Mouse (Mus musculus) left cerebral cortex, adult 8-10 months (tissue): ENCODE data around the gene Rhoh. TPM values are rescaled to one million over a fixed set of nuclear protein-coding genes. Genes with fewer than 3 reads are reported as not detected.

ENCODE experiments used
- DNase-seq, 2 experiments: peaks; one replicate each; pipeline ENCODE4 v3.0.0; 2022; ENCODE audit warnings: low spot score in 2 of 2
- total RNA-seq, 4 experiments: library from RNA; stranded (reverse); gene quantifications; 2 replicates each; pipeline ENCODE4 v1.2.4; 2022

Gene Rhoh
- total RNA-seq, 4 experiments from 2014 or later = 0.67 to 2.4 (median 1.6) TPM

DNA sequence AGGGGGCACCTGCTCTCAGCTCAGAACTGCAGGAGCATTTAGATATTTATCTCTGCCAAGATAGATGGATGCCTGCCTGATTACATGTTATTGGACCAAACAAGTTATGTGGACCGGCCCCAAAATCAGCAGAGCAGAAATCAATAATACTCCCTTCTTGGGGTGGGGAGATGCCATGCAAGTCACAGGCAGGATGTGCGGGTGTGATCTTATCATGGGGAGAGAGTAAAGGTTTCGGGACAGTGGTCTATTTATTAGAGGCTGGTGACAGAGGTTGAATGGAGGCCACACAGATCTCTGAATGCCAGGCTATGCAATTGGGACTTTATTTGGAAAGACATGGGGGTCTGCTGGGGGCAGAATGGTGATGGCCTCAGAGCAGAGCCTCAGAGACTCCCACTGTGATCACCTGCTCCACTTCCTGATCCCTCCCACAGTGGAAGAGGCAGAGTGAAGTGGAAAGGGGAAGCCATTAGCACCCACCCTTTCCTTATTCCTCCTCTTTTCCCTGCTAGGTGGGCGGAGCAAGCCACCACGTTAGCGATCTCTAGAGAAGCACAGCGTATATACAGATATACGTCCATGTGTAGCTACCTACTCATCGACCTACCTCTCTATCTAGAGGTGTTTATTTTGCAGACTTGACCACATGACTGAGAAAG, 60.6 kb downstream of the Rhoh start:
- no peak for DNase-seq

DNA sequence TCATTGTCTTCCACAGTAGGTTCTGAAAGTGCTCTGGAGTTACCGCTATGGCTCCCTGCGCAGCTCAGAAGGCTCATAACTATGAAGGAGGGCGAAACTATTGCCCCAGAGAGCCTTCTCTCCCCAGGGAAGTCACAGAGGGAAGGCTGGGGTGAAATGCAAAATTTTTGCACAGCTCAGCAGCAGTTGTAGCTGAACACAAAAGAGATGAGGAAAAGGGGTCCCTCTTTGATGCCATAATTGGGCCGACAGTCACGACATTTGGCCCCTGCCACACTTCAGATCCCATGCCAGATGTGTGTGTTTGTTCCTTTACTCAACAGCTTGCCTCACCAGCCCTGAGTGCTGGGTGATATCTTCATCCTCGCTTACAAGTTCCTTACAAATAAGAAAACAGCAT, 65.7 kb downstream of the Rhoh start:
- no peak for DNase-seq

DNA sequence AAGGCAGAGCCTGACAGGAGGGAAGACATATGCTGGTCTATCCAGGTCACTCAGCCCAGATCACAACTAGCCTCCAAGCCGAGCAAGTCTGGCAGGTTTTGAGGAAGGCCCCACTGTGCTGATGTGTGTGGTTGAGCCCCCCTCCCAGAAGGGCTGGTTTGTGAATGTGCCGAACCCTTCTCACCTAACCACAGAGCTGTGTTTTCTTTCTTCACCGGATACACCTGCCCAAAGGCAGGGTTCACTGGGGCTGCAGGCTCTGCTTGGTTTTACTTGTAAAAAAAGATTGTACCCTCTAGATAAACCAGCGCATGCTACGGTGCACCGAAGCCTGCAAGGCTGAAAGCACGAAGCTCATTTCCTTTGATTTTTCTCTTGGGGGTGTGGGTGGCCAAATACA, 68.1 kb downstream of the Rhoh start:
- no peak for DNase-seq

DNA sequence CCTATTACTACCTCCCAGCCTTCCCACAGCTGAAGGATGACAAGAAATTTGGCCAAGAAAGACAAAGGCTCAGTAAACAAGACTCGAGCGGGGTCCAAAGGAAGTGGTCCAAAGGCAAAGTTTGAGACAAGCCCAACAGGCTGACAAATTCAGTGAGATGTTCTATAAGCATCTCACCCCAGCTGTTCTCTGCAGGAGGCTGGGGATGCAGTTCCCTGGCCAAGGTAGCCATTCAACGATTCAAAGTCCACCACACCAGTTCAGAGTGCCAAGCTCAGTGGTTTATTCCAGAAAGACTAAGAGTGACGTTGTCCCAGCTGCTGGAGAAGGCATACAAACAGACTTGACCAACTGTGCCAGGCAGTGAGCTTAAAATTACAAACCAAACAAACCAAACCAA, 69.2 kb downstream of the Rhoh start:
- DNase-seq = no peak

DNA sequence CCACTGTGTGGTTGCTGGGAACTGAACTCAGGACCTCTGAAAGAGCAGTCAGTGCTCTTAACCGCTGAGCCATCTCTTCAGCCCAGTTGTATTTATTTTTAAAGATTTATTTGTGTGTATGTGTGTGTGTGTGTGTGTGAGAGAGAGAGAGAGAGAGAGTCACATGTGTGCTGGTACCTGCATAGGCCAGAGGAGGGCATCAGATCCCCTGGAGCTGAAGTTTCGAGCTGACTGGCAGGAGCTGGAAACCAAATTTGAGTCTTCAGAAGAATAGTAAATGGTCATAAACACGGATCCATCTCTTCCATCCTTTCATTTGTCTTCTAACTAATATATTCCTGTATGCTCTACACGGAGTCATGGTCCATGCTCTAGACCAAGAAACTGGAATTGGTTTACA, 72.2 kb downstream of the Rhoh start:
- no peak for DNase-seq

DNA sequence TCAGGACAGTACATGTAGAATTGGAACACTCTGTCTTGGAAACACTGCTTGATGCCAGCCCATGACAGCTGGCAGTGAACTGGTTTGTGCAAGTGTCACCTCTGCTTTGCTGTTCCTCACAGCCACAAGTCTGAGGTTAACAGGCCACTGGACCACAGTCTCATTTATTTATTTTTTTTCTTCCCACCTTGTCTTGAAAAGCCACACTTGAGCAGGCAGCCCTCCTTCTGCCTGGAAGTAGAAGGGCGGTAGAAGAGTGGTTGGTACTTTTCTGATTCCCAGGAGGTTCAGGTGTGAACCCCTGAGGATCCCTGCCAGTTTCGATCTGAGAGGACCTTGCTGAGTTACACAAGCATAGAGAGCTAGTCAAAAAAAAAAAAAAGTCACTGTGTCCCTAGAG, 72.8 kb downstream of the Rhoh start:
- no peak for DNase-seq

DNA sequence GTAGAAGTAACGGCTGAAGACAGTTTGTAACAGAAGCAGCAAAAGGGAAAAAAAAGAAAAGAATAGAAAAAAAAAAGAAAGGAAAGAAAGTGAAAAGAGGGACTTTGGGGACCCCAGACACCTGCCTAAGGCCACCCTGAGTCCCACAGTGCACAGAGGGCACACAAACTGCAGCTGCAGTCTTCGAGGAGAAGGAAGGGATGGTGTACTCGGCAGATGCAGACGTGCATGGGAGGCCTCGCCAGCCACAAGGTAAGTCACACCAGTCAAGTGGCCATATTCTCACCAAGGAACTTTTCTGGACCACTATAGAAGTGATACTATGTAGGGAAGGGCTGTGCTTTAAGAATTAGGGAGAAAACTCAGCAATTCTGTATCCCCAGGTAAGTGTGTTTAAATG, 73.8 kb downstream of the Rhoh start, which contains the start of gene Chrna9:
TSS of gene Chrna9 (plus strand) at position 139 of the 400 bp plus-strand sequence.
- DNase-seq = no peak

DNA sequence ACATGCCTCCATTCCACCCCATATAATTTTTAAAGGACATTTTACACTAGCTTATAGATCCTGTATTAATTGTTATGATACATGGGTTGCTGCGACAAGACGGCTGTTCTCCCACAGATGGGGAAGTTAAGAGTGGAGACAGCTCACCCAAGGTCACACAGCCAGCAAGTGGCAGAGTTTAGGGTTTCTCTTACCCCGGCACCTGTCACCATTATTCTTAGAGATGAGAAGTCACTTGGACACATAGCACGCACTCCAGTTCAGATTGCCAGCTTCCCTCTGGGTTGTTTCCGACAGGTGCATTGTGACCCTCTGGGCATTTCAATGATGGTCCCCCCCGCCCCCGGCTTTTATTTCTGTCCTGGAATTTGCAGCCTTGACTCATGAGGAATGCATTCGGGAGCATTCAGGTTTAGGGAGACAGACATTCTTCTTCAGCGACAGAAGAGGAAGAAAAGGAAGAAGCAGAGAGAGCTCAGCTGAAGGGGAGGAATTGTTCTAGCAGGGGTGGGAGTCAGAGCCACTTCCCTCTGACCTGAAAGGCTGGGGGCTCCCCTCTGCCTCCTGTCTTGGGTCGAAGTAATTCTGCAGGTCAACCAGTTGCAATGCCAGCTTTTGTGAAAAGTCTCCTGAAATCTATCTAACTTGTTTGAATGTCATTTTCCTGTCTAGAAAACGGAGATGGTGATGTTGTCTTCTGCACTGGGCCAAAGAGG, 76.2 kb downstream of the Rhoh start:
- DNase-seq = no peak

DNA sequence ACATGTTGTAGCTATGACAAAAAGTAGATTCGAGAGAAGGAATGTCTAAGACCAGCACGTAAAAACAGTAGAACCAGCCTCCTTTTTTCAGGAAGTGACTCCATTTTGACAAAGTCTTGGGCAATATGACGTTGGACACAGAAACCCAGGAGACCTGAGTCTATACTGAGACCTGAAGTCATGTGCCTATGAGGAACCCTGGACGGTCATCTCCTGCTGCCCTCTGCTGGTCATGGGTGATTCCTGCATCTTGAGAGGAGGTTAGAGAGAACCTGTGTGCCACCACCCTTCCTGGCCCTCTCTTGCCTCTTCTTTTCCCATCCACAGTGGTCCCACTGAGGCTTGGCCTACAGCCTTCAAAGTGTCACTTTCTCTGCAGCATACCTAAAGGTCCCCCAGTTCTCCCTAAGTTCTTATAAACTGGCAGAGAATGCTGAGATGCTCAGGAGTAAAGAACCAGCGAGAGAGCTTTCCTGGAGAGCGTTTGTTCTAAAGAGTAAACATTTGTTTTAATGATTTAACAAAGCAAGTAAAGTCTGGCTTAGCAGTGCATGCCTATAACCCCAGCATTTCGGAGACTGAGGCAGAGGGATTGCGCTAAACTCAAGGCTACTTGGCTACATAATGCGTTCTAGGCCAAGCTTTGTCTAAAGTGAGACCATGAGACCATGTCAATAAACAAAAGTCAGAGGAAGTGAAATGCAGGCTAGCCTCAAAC, 77.1 kb downstream of the Rhoh start:
- peak; percentile 42 to 58 for DNase-seq

DNA sequence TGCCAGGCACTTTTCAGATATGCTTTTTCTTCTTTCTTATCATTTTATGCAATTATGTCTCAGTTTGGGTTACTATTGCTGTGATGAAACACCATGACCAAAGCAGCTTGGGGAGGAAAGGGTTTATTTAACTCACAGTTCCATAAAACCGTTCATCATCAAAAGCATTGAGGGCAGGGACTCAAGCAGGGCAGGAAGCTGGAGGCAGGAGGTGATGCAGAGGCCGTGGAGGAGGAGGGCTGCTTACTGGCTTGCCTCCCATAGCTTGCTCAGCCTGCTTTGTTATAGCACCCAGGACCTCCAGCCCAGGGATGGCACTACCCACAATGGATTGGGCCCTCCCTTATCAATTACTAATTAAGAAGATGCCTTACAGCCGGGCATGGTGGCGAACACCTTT, 80.1 kb downstream of the Rhoh start:
- no peak for DNase-seq

Other genes starting within 250 kb of the Rhoh start
- gene Pds5a, start 162.9 kb upstream of the Rhoh start, total RNA-seq = 10 to 100 TPM; 73.0 to 80.2 (median 75.8) TPM
- 1 to 10 TPM; 4.6 to 7.5 (median 7.2) TPM for gene N4bp2, start 97.7 kb upstream of the Rhoh start, total RNA-seq
- gene Chrna9, start 73.7 kb downstream of the Rhoh start, total RNA-seq = not detected
- gene 9130230L23Rik, start 143.1 kb downstream of the Rhoh start, total RNA-seq = not detected